Mouse (Mus musculus): ENCODE results near the gene Bin2. TPM values are rescaled to one million over a fixed set of nuclear protein-coding genes. Genes with fewer than 3 reads are reported as not detected.

The Bin2 gene
- polyA plus RNA-seq (2014; fragmentation: Illumina TruSeq; extraction: RNeasy Lipid Tissue Mini Kit (QIAGEN cat#74804); ENCODE audit: low read depth, low replicate concordance), result 2.2 TPM

GRCm38 (mm10) chr15:100669337-100669736 lies at the start of gene Bin2:
Bin2 (minus strand) TSS chr15:100669553.

GRCm38 (mm10) chr15:100687430-100687971 lies 18.1 kb upstream of the Bin2 start, which contains the start of gene Cela1:
Cela1 (minus strand) TSS chr15:100687921.

GRCm38 (mm10) chr15:100636700-100637501 lies 32.5 kb downstream of the Bin2 start, which contains the start of gene Smagp:
Smagp (minus strand) TSS chr15:100636940.

GRCm38 (mm10) chr15:100614996-100615824 lies 54.1 kb downstream of the Bin2 start, which contains the start of gene Dazap2:
Dazap2 (plus strand) TSS chr15:100615349.

GRCm38 (mm10) chr15:100599276-100600046 lies 69.9 kb downstream of the Bin2 start, which contains the start of gene Pou6f1:
Pou6f1 (minus strand) TSS chr15:100599984.

Other genes starting within 250 kb of the Bin2 start
- not detected for gene Gm5475, start 247.4 kb downstream of the Bin2 start, polyA plus RNA-seq (2014; fragmentation: Illumina TruSeq; extraction: RNeasy Lipid Tissue Mini Kit (QIAGEN cat#74804); ENCODE audit: low read depth, low replicate concordance)
- gene Slc11a2, start 244.5 kb downstream of the Bin2 start, polyA plus RNA-seq (2014; fragmentation: Illumina TruSeq; extraction: RNeasy Lipid Tissue Mini Kit (QIAGEN cat#74804); ENCODE audit: low read depth, low replicate concordance), result 18.3 TPM
- gene Letmd1, start 200.5 kb downstream of the Bin2 start, polyA plus RNA-seq (2014; fragmentation: Illumina TruSeq; extraction: RNeasy Lipid Tissue Mini Kit (QIAGEN cat#74804); ENCODE audit: low read depth, low replicate concordance), result 57.9 TPM
- gene Csrnp2, start 174.1 kb downstream of the Bin2 start, polyA plus RNA-seq (2014; fragmentation: Illumina TruSeq; extraction: RNeasy Lipid Tissue Mini Kit (QIAGEN cat#74804); ENCODE audit: low read depth, low replicate concordance), result 3.6 TPM
- 8.3 TPM for gene Tfcp2, start 117.5 kb downstream of the Bin2 start, polyA plus RNA-seq (2014; fragmentation: Illumina TruSeq; extraction: RNeasy Lipid Tissue Mini Kit (QIAGEN cat#74804); ENCODE audit: low read depth, low replicate concordance)
- 3.3 TPM for gene Pou6f1, start 69.6 kb downstream of the Bin2 start, polyA plus RNA-seq (2014; fragmentation: Illumina TruSeq; extraction: RNeasy Lipid Tissue Mini Kit (QIAGEN cat#74804); ENCODE audit: low read depth, low replicate concordance)
- 295 TPM for gene Dazap2, start 54.2 kb downstream of the Bin2 start, polyA plus RNA-seq (2014; fragmentation: Illumina TruSeq; extraction: RNeasy Lipid Tissue Mini Kit (QIAGEN cat#74804); ENCODE audit: low read depth, low replicate concordance)
- gene Smagp, start 32.6 kb downstream of the Bin2 start, polyA plus RNA-seq (2014; fragmentation: Illumina TruSeq; extraction: RNeasy Lipid Tissue Mini Kit (QIAGEN cat#74804); ENCODE audit: low read depth, low replicate concordance), result not detected
- 13.3 TPM for gene Cela1, start 18.4 kb upstream of the Bin2 start, polyA plus RNA-seq (2014; fragmentation: Illumina TruSeq; extraction: RNeasy Lipid Tissue Mini Kit (QIAGEN cat#74804); ENCODE audit: low read depth, low replicate concordance)
- gene Galnt6, start 59.8 kb upstream of the Bin2 start, polyA plus RNA-seq (2014; fragmentation: Illumina TruSeq; extraction: RNeasy Lipid Tissue Mini Kit (QIAGEN cat#74804); ENCODE audit: low read depth, low replicate concordance), result 1.0 TPM
- gene Slc4a8, start 92.2 kb upstream of the Bin2 start, polyA plus RNA-seq (2014; fragmentation: Illumina TruSeq; extraction: RNeasy Lipid Tissue Mini Kit (QIAGEN cat#74804); ENCODE audit: low read depth, low replicate concordance), result 4.5 TPM
- 3.0 TPM for gene Scn8a, start 200.3 kb upstream of the Bin2 start, polyA plus RNA-seq (2014; fragmentation: Illumina TruSeq; extraction: RNeasy Lipid Tissue Mini Kit (QIAGEN cat#74804); ENCODE audit: low read depth, low replicate concordance)